Mouse (Mus musculus): ENCODE data around the gene Ints7. TPM values are rescaled to one million over a fixed set of nuclear protein-coding genes. Genes with fewer than 3 reads are reported as not detected.

Gene Ints7
- polyA plus RNA-seq, 1 experiment from 2014 or later, result 25.7 TPM

DNA sequence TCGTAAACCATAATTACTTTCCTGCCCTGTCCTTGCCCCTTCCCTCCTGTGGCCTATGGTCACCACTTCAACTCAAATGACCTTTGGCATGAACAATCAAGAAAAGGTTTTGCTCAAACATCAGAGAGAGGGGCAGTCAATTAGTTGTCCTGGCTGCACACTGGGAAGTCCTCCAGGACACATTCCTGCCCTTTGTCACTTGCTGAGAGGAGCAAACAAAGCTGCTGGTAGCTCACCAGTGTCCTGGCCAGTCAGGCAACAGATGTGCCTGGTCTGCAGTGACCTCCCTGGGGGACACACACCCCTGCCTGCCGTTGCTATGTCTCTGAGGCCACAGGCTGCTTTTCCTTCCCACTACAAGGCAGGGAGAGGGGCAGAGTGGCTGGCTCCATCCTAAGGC lies 66.0 kb downstream of the Ints7 start:
- ATAC-seq (no peak), DNase-seq (ENCODE audit: low read depth, low spot score) (no peak)
- ChIA-PET CTCF (no interaction called here), POLR2A (interaction anchor here (0.5 kb wide), 1 partner anchor 402 kb away, joined by 3 read pairs; no protein-coding TSS in a partner anchor)
- no peaks in the 10 kb centered on the region for H3K27me3 ChIP-seq
- in situ Hi-C loops (cut with MboI; ENCODE audit: low pct_unique_long_range_greater_than_20kb), result no loop called here
- no peak for TF ChIP-seq CTCF (IDR thresholded peaks at IDR 0.05)

DNA sequence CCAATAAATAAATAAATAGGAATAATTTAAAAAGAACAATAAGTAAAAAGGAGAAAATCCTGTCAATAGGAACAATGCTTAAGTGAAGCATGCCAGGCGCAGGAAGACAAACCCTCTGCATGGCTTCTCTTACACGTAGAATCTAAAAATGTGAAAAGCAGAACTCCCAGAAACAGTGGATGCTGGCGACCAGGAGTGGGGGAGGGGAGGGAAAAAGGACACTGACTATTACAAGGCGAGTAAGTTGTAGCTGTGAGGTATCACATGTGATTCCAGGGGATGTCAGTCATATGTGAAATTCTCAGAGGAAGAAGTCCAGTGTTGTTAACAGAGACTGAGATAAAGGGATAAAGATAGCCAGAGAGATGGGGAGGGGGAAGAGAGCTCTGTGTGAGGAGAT lies 67.5 kb downstream of the Ints7 start:
- TF ChIP-seq CTCF (IDR thresholded peaks at IDR 0.05), result no peak
- H3K27me3 ChIP-seq, result no peaks in the 10 kb centered on the region
- in situ Hi-C loops (cut with MboI; ENCODE audit: low pct_unique_long_range_greater_than_20kb), result no loop called here
- ChIA-PET CTCF (interaction anchor here (1.8 kb wide), 1 partner anchor 13 kb away, joined by 4 read pairs; no protein-coding TSS in a partner anchor), POLR2A (no interaction called here)
- DNase-seq (ENCODE audit: low read depth, low spot score) (no peak), ATAC-seq (no peak)

DNA sequence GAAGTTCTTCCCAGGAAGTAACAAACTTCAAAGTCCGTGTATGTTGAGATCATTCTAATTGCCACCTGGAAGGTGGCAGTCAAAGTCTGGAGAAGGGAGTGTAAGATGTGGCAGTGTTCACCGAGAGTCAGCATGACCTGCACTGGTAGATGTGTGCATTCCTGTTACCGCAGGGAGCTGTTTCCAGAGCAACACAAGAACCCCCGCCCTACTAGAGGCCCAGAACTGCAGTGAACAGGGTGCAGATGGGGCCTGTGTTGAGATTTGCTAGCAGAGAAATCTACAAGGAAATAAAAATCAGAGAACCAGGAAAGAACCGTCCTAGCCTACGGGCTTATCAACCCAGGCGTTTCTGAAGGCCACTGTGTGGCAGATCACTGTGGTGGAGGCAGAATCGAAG lies 70.5 kb downstream of the Ints7 start:
- POLR2A ChIA-PET, result no interaction called here
- ATAC-seq (no peak), DNase-seq (ENCODE audit: low read depth, low spot score) (no peak)
- TF ChIP-seq CTCF (IDR thresholded peaks at IDR 0.05), result no peak
- CTCF ChIA-PET, result no interaction called here
- in situ Hi-C loops (cut with MboI; ENCODE audit: low pct_unique_long_range_greater_than_20kb), result no loop called here
- H3K27me3 ChIP-seq, result no peaks in the 10 kb centered on the region

DNA sequence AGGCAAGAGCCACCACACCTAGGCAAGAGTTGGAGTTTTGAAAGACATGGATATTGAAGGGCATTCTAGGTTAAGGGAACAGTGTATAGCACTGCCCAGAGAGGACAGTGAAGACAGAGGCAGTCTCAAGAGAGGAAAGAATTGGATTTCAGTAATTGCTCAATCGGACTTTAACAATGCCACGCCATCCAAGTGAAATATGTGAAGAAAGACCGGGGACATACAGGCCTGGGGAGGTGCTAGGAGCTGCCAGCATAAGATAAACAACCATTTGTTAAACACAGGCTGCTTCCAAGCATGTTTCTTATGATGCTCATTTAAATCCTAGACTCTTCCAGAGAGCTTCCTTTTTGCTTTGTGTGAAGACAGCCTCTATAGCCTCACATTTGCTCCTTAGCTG lies 72.2 kb downstream of the Ints7 start:
- H3K27me3 ChIP-seq, result no peaks in the 10 kb centered on the region
- no peak for TF ChIP-seq CTCF (IDR thresholded peaks at IDR 0.05)
- ChIA-PET CTCF (interaction anchor here (1.3 to 2.1 kb wide), 2 partner anchors 12 to 42 kb away, joined by 5 read pairs; no protein-coding TSS in a partner anchor), POLR2A (interaction anchor here (0.7 kb wide), 1 partner anchor 10 kb away, joined by 3 read pairs; no protein-coding TSS in a partner anchor)
- in situ Hi-C loops (cut with MboI; ENCODE audit: low pct_unique_long_range_greater_than_20kb), result no loop called here
- no peak for ATAC-seq
- DNase-seq (ENCODE audit: low read depth, low spot score), result no peak

DNA sequence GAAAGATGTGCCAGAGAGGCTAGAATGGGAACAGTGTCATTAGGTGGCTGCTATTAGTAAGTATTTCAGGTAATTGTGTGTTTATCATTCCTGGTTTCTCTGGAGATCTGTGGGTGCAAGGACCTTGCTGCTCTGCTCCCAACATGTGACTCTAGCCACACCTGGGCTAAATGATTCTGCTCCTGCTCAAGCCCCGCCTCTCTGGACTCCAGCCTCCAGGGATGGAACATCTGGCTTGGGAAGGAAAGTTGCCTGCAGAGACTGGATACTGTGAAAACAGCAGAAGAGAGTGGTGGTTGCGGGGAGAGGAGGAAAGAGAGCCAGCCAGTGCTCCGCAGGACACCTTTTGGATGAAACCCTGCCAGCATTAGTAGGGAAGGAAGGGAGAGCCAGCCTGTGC lies 84.0 kb downstream of the Ints7 start:
- H3K27me3 ChIP-seq, result no peaks in the 10 kb centered on the region
- no peak for TF ChIP-seq CTCF (IDR thresholded peaks at IDR 0.05)
- in situ Hi-C loops (cut with MboI; ENCODE audit: low pct_unique_long_range_greater_than_20kb), result no loop called here
- ChIA-PET POLR2A (interaction anchor here (0.6 kb wide), 1 partner anchor 306 kb away, joined by 3 read pairs; no protein-coding TSS in a partner anchor), CTCF (interaction anchor here (1.4 to 1.9 kb wide), 3 partner anchors 12 to 33 kb away, joined by 3 to 5 read pairs (median 5); no protein-coding TSS in a partner anchor)
- ATAC-seq (no peak), DNase-seq (ENCODE audit: low read depth, low spot score) (no peak)

DNA sequence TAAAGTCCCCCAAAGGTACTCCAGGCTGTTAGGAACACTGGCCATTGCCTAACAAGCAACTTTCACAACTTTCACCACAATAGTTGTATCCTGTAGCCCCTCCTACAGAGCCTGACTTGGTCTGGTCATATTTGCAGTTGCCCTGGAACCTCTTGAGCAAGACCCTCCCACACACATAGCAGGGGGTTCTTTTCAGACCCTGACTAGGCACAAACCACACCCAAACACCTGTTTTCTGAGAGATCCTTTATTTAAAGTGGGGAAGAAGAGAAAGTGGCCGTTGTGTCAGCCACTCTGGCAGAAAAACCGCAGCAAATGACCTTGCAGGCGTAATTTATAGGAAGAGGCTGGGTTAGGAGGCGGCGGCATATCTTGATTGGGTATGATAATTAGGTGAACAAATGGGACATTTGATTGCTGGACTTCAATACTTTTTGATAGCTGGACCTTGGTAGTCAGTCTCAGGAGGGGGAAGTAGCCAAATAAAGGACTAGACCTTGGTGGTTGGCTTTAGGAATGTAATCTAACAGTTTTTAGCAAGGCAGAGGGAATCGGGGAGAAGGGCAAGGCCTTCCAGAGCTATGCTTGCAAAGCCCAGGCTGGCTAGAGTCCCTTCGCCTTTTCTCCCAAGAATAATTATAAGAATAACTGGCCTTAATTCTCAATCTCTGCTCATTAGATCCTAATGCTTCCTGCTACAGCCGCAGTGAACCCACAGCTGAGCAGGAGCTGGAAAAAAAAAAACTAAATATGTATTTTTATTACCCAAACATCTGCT lies 85.8 kb downstream of the Ints7 start:
- no peaks in the 10 kb centered on the region for H3K27me3 ChIP-seq
- no peak for TF ChIP-seq CTCF (IDR thresholded peaks at IDR 0.05)
- POLR2A ChIA-PET, result no interaction called here
- in situ Hi-C loops (cut with MboI; ENCODE audit: low pct_unique_long_range_greater_than_20kb), result no loop called here
- DNase-seq (ENCODE audit: low read depth, low spot score), result no peak
- ATAC-seq, result no peak
- CTCF ChIA-PET, result interaction anchor here (0.8 to 2.0 kb wide), 3 partner anchors 17 to 56 kb away, joined by 3 to 7 read pairs (median 4); partner anchors contain the start of gene Lpgat1

DNA sequence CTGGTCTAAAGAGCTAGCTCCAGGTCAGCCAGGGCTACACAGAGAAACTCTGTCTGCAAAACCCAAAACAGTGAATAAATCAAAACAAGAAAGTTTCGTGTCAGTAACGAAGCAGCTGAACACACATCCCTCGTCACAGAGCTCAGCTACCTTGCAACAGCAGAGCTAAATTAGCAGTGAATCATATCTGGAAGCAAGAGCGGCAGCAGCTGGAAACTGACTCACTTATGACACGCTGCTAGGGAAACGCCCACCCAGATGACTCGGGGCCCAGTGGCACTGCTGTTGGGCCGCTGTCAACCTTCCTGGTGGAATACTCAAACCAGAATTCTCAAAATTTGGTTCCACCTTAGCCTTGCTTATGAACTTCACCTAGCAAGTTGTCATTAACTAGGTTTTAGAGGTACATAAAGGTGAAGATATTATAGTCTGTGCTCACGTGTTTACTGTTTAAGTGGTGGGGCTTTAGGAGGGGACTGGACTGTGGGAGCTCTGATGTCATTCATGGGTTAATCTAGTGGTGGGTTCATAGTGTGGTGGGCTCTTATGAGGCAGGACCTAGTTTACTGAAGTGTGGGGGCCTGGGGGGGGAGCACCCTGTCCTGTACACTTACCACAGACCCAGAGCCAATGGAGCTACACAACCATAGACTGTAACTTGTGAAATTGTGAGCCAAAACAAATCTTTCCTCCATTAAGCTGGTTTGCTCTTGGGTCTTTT lies 86.9 kb downstream of the Ints7 start:
- TF ChIP-seq CTCF (IDR thresholded peaks at IDR 0.05), result no peak
- ChIA-PET POLR2A (interaction anchor here (1.0 to 1.2 kb wide), 3 partner anchors 9 to 33 kb away, joined by 3 to 6 read pairs (median 3); no protein-coding TSS in a partner anchor), CTCF (interaction anchor here (0.6 to 2.0 kb wide), 8 partner anchors 18 to 86 kb away, joined by 3 to 7 read pairs (median 4); partner anchors contain the start of genes Dtl, Ints7 and Lpgat1)
- in situ Hi-C loops (cut with MboI; ENCODE audit: low pct_unique_long_range_greater_than_20kb), result no loop called here
- peak; percentile 54 for DNase-seq (ENCODE audit: low read depth, low spot score)
- peak; percentile 64 for ATAC-seq
- H3K27me3 ChIP-seq, result no peaks in the 10 kb centered on the region

DNA sequence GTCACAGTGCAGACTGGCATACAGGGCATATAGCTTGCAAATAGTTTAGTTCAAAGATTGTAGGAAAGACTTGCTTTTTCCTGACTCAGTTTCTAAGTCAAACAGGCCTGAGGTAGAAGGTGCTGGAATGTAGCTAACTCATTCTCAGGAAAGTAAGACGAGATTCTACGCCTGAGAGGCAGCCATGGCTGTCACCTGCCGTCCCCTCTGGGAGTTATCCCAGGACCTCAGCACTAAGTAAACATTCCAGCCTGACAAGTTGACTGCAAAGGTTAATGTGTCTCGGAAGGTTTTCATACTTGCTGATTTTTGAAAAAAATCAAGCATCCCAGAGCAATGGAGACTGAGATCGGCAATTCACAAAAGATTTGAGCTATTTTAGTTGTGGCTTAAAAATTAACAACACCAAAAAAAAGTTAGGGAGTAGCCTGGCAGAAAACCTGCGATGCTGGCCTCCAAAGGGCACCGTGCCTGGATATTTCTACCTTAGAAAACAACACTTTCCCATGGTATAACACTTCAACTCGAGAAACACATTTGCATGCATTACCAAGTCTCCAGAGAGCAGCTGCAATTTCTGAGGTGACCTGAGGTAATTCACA lies 87.6 kb downstream of the Ints7 start:
- ChIA-PET POLR2A (interaction anchor here (1.0 to 1.2 kb wide), 3 partner anchors 8 to 34 kb away, joined by 3 to 6 read pairs (median 3); no protein-coding TSS in a partner anchor), CTCF (interaction anchor here (0.7 to 2.0 kb wide), 5 partner anchors 28 to 87 kb away, joined by 3 to 7 read pairs (median 4); partner anchors contain the start of genes Dtl, Ints7 and Lpgat1)
- TF ChIP-seq CTCF (IDR thresholded peaks at IDR 0.05), result no peak
- ATAC-seq, result peak; percentile 32
- in situ Hi-C loops (cut with MboI; ENCODE audit: low pct_unique_long_range_greater_than_20kb), result no loop called here
- DNase-seq (ENCODE audit: low read depth, low spot score), result peak; percentile 13
- no peaks in the 10 kb centered on the region for H3K27me3 ChIP-seq

DNA sequence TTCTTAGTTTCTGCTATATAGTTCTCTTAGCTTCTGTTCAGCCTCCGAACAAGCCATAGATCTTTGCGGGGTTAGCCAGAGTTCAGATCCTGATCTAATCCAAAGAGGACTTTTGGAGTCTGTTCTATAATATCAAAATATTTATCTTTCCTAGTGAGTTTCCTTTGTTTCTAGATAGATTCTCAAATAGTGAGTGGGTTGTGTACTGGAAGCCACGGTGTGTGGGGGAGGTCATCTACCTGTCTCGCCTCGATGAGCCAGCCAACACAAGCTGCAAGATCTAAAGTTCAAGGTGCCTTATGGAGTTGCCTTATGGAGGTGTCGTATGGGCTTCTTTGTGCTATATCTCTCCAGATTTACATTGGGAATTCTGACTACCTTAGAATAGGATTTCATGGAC lies 88.2 kb downstream of the Ints7 start:
- POLR2A ChIA-PET, result interaction anchor here (1.1 kb wide), 1 partner anchor 25 kb away, joined by 3 read pairs; no protein-coding TSS in a partner anchor
- ATAC-seq, result no peak
- in situ Hi-C loops (cut with MboI; ENCODE audit: low pct_unique_long_range_greater_than_20kb), result no loop called here
- no peak for DNase-seq (ENCODE audit: low read depth, low spot score)
- TF ChIP-seq CTCF (IDR thresholded peaks at IDR 0.05), result no peak
- H3K27me3 ChIP-seq, result no peaks in the 10 kb centered on the region
- CTCF ChIA-PET, result interaction anchor here (1.4 kb wide), 1 partner anchor 87 kb away, joined by 5 read pairs; the partner anchor contains the start of genes Dtl and Ints7

DNA sequence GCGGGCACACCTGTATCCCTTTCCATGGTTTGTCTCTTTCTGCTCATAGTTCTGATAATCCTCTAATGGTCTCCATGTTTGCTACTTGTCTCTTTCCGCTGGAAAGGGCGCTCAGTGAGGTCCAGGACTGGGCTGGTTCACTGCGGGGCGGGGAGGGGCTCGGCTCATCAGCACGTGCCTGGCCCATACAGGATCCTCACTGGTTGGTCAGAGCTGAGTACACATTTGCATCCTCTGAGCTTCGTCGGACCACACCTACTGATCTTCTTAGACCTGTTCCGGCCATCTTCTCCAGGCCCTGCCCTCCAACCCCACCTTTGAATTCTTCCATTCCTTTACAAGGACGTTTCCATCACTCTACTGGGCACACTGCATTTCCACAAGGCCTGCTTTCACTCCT lies 90.9 kb downstream of the Ints7 start:
- in situ Hi-C loops (cut with MboI; ENCODE audit: low pct_unique_long_range_greater_than_20kb), result no loop called here
- ATAC-seq (no peak), DNase-seq (ENCODE audit: low read depth, low spot score) (no peak)
- no peak for TF ChIP-seq CTCF (IDR thresholded peaks at IDR 0.05)
- H3K27me3 ChIP-seq, result no peaks in the 10 kb centered on the region
- ChIA-PET POLR2A (no interaction called here), CTCF (interaction anchor here (1.2 kb wide), 1 partner anchor 17 kb away, joined by 3 read pairs; no protein-coding TSS in a partner anchor)

All from Patski (cell line).